Mouse (Mus musculus) hindbrain, embryonic 12.5 days (tissue): ENCODE measurements at regions not wholly inside any gene's neighbourhood (a gene's known extent, or its start where the extent isn't known, plus 50 kb on each side); places are given as distances from the start of the nearest gene placed in this dataset.

Source experiments
- ATAC-seq: fragments of 200-750 bp; cut with Nextera tagmentation; 2 replicates; pipeline ENCODE4 v1.8.0; 2017; ENCODE audit warnings: moderate TSS enrichment; ENCODE audit not compliant: low FRiP score
- H3K27ac ChIP-seq: fragments of 300-500 bp; sonication (generic); 2 replicates; pipeline ENCODE4 v1.5.1; 2016; ENCODE audit warnings: mild to moderate bottlenecking
- H3K27me3 ChIP-seq: fragments of 300-500 bp; sonication (generic); 2 replicates; pipeline ENCODE4 v1.6.1; 2016; ENCODE audit warnings: mild to moderate bottlenecking
- H3K36me3 ChIP-seq: fragments of 300-500 bp; sonication (generic); 2 replicates; pipeline ENCODE4 v1.6.1; 2016; ENCODE audit warnings: mild to moderate bottlenecking
- H3K4me1 ChIP-seq: fragments of 300-500 bp; sonication (generic); 2 replicates; pipeline ENCODE4 v1.6.1; 2016
- H3K4me2 ChIP-seq: fragments of 300-500 bp; sonication (generic); replicated peaks from 2 replicates; pipeline ENCODE4 v1.6.1; 2016; ENCODE audit warnings: mild to moderate bottlenecking
- H3K4me3 ChIP-seq: fragments of 300-500 bp; sonication (generic); 2 replicates; pipeline ENCODE4 v1.5.1; 2016; ENCODE audit warnings: mild to moderate bottlenecking
- H3K9ac ChIP-seq: fragments of 300-500 bp; sonication (generic); 2 replicates; pipeline ENCODE4 v1.6.1; 2016; ENCODE audit warnings: mild to moderate bottlenecking, moderate library complexity
- H3K9me3 ChIP-seq: fragments of 300-500 bp; sonication (generic); replicated peaks from 2 replicates; pipeline ENCODE4 v1.6.1; 2016; ENCODE audit warnings: mild to moderate bottlenecking
- WGBS: fragments of 180-500 bp; shearing (Covaris S2); methylation state at CpG from one replicate; pipeline ENCODE4 v1.1.7; 2016; 5-methylcytosine and 5-hydroxymethylcytosine counted together

GRCm38 (mm10) chr3:34485345-34486223, 164.6 kb upstream of the Sox2 start:
- Histone ChIP-seq H3K36me3 (no peaks in the 10 kb centered on the region), H3K9me3 (no peaks in the 10 kb centered on the region; the same call in 1 of the 2 replicates), H3K9ac (no peak overlapping the region), H3K4me1 (peaks cover 17% of the 10 kb centered on the region), H3K4me2 (no peak overlapping the region), H3K4me3 (no peak overlapping the region), H3K27ac (no peak overlapping the region), H3K27me3 (peaks cover 4% of the 10 kb centered on the region)
- 37% methylated on average over 15 of the region's 15 CpGs for WGBS
- ATAC-seq: no peak

- no peak overlapping the region for H3K27ac ChIP-seq
- no peaks in the 10 kb centered on the region; the same call in 1 of the 2 replicates for H3K9me3 ChIP-seq
- H3K36me3 ChIP-seq: no peaks in the 10 kb centered on the region
- H3K27me3 ChIP-seq: peaks cover 4% of the 10 kb centered on the region
- no peak overlapping the region for H3K4me2 ChIP-seq
- WGBS: 68% methylated on average over 3 of the region's 3 CpGs
- no peak overlapping the region for H3K4me3 ChIP-seq
- peaks cover 17% of the 10 kb centered on the region for H3K4me1 ChIP-seq
- no peak for ATAC-seq
- H3K9ac ChIP-seq: no peak overlapping the region
Measured at GRCm38 (mm10) chr3:34483934-34484333, 166.3 kb upstream of the Sox2 start.

- peak; percentile 42 for ATAC-seq
- WGBS: 25% methylated on average over 16 of the region's 16 CpGs
- no peaks in the 10 kb centered on the region; the same call in 1 of the 2 replicates for H3K9me3 ChIP-seq
- H3K4me1 ChIP-seq: peaks cover 17% of the 10 kb centered on the region
- no peak overlapping the region for H3K4me3 ChIP-seq
- peak overlapping the region; percentile 57; the same call in 1 of the 2 replicates for H3K27ac ChIP-seq
- peaks cover 4% of the 10 kb centered on the region for H3K27me3 ChIP-seq
- peak overlapping the region; percentile 22 for H3K4me2 ChIP-seq
- no peaks in the 10 kb centered on the region for H3K36me3 ChIP-seq
- H3K9ac ChIP-seq: no peak overlapping the region
Measured at GRCm38 (mm10) chr3:34481821-34482713, 168.1 kb upstream of the Sox2 start.

- no peak for ATAC-seq
- H3K4me2 ChIP-seq: peak overlapping the region; percentile 22; the same call in 1 of the 2 replicates
- no peak overlapping the region for H3K9ac ChIP-seq
- WGBS: 28% methylated on average over 3 of the region's 3 CpGs
- H3K27ac ChIP-seq: peak overlapping the region; percentile 57
- H3K36me3 ChIP-seq: no peaks in the 10 kb centered on the region
- peaks cover 4% of the 10 kb centered on the region for H3K27me3 ChIP-seq
- no peak overlapping the region for H3K4me3 ChIP-seq
- no peaks in the 10 kb centered on the region; the same call in 1 of the 2 replicates for H3K9me3 ChIP-seq
- H3K4me1 ChIP-seq: peaks cover 14% of the 10 kb centered on the region
Measured at GRCm38 (mm10) chr3:34481314-34481713, 168.9 kb upstream of the Sox2 start.

GRCm38 (mm10) chr3:34474126-34474525, 176.1 kb upstream of the Sox2 start:
- Histone ChIP-seq H3K27me3 (no peaks in the 10 kb centered on the region), H3K9me3 (no peaks in the 10 kb centered on the region), H3K4me2 (no peak overlapping the region), H3K4me1 (no peaks in the 10 kb centered on the region), H3K36me3 (no peaks in the 10 kb centered on the region), H3K4me3 (no peak overlapping the region), H3K9ac (no peak overlapping the region), H3K27ac (no peak overlapping the region)
- ATAC-seq: no peak
- WGBS: 52% methylated on average over 4 of the region's 4 CpGs

- Histone ChIP-seq H3K9me3 (no peaks in the 10 kb centered on the region), H3K4me1 (peaks cover 8% of the 10 kb centered on the region), H3K27ac (no peak overlapping the region), H3K36me3 (no peaks in the 10 kb centered on the region), H3K4me2 (no peak overlapping the region), H3K9ac (no peak overlapping the region), H3K27me3 (no peaks in the 10 kb centered on the region), H3K4me3 (no peak overlapping the region)
- WGBS: 87% methylated on average over 5 of the region's 5 CpGs
- ATAC-seq: no peak
Measured at GRCm38 (mm10) chr3:34470721-34471120, 179.5 kb upstream of the Sox2 start.

- H3K9ac ChIP-seq: no peak overlapping the region
- peaks cover 16% of the 10 kb centered on the region for H3K4me1 ChIP-seq
- no peak overlapping the region for H3K4me3 ChIP-seq
- 78% methylated on average over 2 of the region's 2 CpGs for WGBS
- no peak overlapping the region for H3K27ac ChIP-seq
- no peaks in the 10 kb centered on the region for H3K27me3 ChIP-seq
- H3K9me3 ChIP-seq: no peaks in the 10 kb centered on the region
- no peaks in the 10 kb centered on the region for H3K36me3 ChIP-seq
- no peak for ATAC-seq
- no peak overlapping the region for H3K4me2 ChIP-seq
Measured at GRCm38 (mm10) chr3:34469946-34470345, 180.3 kb upstream of the Sox2 start.

- no peaks in the 10 kb centered on the region for H3K36me3 ChIP-seq
- no peaks in the 10 kb centered on the region for H3K9me3 ChIP-seq
- WGBS: 75% methylated on average over 4 of the region's 4 CpGs
- H3K4me3 ChIP-seq: no peak overlapping the region
- ATAC-seq: no peak
- H3K27ac ChIP-seq: no peak overlapping the region
- no peak overlapping the region for H3K4me2 ChIP-seq
- peaks cover 19% of the 10 kb centered on the region for H3K4me1 ChIP-seq
- H3K9ac ChIP-seq: no peak overlapping the region
- H3K27me3 ChIP-seq: 0 out of 2 replicates have a peak, but pooled peaks cover 3% of the 10 kb centered on the region
Measured at GRCm38 (mm10) chr3:34466312-34466711, 183.9 kb upstream of the Sox2 start.

GRCm38 (mm10) chr3:34465040-34465831, 185.0 kb upstream of the Sox2 start:
- 53% methylated on average over 17 of the region's 17 CpGs for WGBS

GRCm38 (mm10) chr3:34458766-34459165, 191.4 kb upstream of the Sox2 start:
- 79% methylated on average over 6 of the region's 6 CpGs for WGBS
- Histone ChIP-seq H3K4me3 (no peak overlapping the region), H3K9ac (no peak overlapping the region), H3K4me1 (peaks cover 12% of the 10 kb centered on the region), H3K36me3 (no peaks in the 10 kb centered on the region), H3K4me2 (no peak overlapping the region), H3K27me3 (0 out of 2 replicates have a peak, but pooled peaks cover 3% of the 10 kb centered on the region), H3K27ac (no peak overlapping the region), H3K9me3 (no peaks in the 10 kb centered on the region)
- no peak for ATAC-seq

More at GRCm38 (mm10) chr3:34465040-34465831, 185.0 kb upstream of the Sox2 start:
- Histone ChIP-seq H3K27ac (no peak overlapping the region), H3K27me3 (0 out of 2 replicates have a peak, but pooled peaks cover 3% of the 10 kb centered on the region), H3K4me3 (no peak overlapping the region), H3K4me1 (peaks cover 19% of the 10 kb centered on the region), H3K4me2 (0 out of 2 replicates have a peak overlapping the region, but pooled peaks have one; percentile 9), H3K9me3 (no peaks in the 10 kb centered on the region), H3K36me3 (no peaks in the 10 kb centered on the region), H3K9ac (no peak overlapping the region)
- peak; percentile 78 for ATAC-seq

- WGBS: 94% methylated on average over 1 of the region's 1 CpGs
Measured at GRCm38 (mm10) chr3:34457821-34458220, 192.4 kb upstream of the Sox2 start.

More at GRCm38 (mm10) chr3:34457821-34458220, 192.4 kb upstream of the Sox2 start:
- no peak for ATAC-seq
- Histone ChIP-seq H3K27ac (no peak overlapping the region), H3K4me1 (peaks cover 12% of the 10 kb centered on the region), H3K36me3 (no peaks in the 10 kb centered on the region), H3K27me3 (0 out of 2 replicates have a peak, but pooled peaks cover 3% of the 10 kb centered on the region), H3K4me2 (no peak overlapping the region), H3K4me3 (no peak overlapping the region), H3K9ac (no peak overlapping the region), H3K9me3 (no peaks in the 10 kb centered on the region)
